Mouse (Mus musculus): Measurements from ENCODE around the gene Cylc2. TPM values are rescaled to one million over a fixed set of nuclear protein-coding genes. Genes with fewer than 3 reads are reported as not detected.

Gene Cylc2
- polyA plus RNA-seq (2016; fragmentation: Nextera tagmentation; extraction: Ambion mirVana), result not detected in 2 replicates

- no peak within 1 kb of the TSS for H3K9ac ChIP-seq
- WGBS, result 69% methylated on average over 1 of the region's 1 CpGs
- H3K4me3 ChIP-seq, result no peak within 1 kb of the TSS
- no peak within 1 kb of the TSS for H3K4me2 ChIP-seq
- no peaks in the 10 kb centered on the region for H3K27me3 ChIP-seq (replicated peaks)
- no peaks in the 10 kb centered on the region for H3K36me3 ChIP-seq
- ATAC-seq (ENCODE audit: insufficient number of reproducible peaks, low FRiP score), result no peak
- no peaks in the 10 kb centered on the region for H3K9me3 ChIP-seq (replicated peaks)
- H3K27ac ChIP-seq (ENCODE audit: poor library complexity, severe bottlenecking), result no peak within 1 kb of the TSS
- H3K4me1 ChIP-seq (replicated peaks), result no peaks in the 10 kb centered on the region
Observed at GRCm38 (mm10) chr4:51216378-51216777, at the start of gene Cylc2. TSS of gene Cylc2 (plus strand) at chr4:51216678.

Measured in heart, embryonic 12.5 days (tissue).